In the genomic region with DNA sequence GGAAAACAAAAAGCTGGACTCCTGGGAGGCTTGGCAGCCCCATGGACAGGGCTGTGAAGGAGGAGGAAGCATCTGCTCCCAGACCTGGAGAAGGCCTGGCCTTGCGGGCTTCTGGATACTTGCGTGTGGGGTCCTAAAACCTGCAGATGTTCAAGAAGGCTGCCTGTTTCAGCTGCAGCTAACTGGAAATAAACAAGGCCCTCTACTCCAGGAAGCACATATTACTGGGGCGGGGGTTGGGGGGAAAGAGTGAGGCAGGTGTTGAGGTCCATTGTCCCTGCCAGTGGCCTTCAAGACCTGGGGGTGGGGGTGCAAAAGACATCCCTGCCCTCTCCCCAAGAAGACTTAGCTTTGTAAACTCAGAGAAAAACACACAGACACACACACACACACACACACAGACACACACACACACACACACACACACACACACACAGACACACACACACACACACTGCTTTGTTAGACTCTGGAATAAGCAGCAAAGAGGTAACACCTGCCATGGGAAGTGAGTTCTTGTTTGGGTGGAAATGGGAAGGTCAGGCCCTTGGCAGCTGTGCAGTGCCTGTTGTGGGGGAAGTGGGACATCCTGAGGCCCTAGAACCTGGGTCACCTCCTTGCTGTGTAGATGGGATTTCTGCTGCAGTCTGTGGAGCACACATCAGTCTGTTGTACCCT, we compare ENCODE assay signal across 11 mouse cellular contexts. TPM values are rescaled to one million over a fixed set of nuclear protein-coding genes. Genes with fewer than 3 reads are reported as not detected.
A peak's percentile ranks its signal among the peaks of the same experiment; 100 is the strongest.
DNase-seq lines count a peak whose midpoint lies in the region; ATAC-seq lines count a peak whose summit lies in the region.
"Had no signal": no experiment of that assay in that cellular context is flagged by ENCODE, and none has a peak within 500 bp of the region (broad histone marks: within the 10 kb centered on the region; RNA-seq: fewer than 3 reads in every experiment).

No protein-coding gene starts in this region.

- H3K4me2 ChIP-seq in stomach, embryonic 15.5 days = no peak overlapping the region
- H3K4me2 ChIP-seq: neural tube, embryonic 12.5 days had no signal

- no peak overlapping the region for H3K9ac ChIP-seq in stomach, embryonic 15.5 days
- H3K9ac ChIP-seq: liver, embryonic 14.5 days; neural tube, embryonic 12.5 days had no signal

- DNase-seq in adrenal gland, postnatal 10 days = peak; percentile 38
- no peak for DNase-seq in adrenal gland, adult 18-20 months (ENCODE audit: low spot score in 2 of 2)
- peak; percentile 58 to 83 for DNase-seq in kidney, postnatal 25 days
- no peak for DNase-seq in cerebellum, postnatal 25 days
- DNase-seq in thymus, postnatal 10 days (ENCODE audit: low spot score in 2 of 2) = no peak

- H3K27ac ChIP-seq in stomach, embryonic 15.5 days = peak overlapping the region; percentile 11; the same call in 1 of the 2 replicates
- H3K27ac ChIP-seq: liver, embryonic 14.5 days; neural tube, embryonic 12.5 days had no signal

- WGBS in stomach, embryonic 15.5 days = 78% methylated on average over 3 of the region's 3 CpGs

- peaks cover 10% of the 10 kb centered on the region for H3K36me3 ChIP-seq in megakaryocyte, embryonic 14.5 days (replicated peaks; ENCODE audit: low read length)
- H3K36me3 ChIP-seq in stomach, embryonic 15.5 days = no peaks in the 10 kb centered on the region

- peaks cover 62% of the 10 kb centered on the region for H3K4me1 ChIP-seq in megakaryocyte, embryonic 14.5 days
- no peaks in the 10 kb centered on the region for H3K4me1 ChIP-seq in stomach, embryonic 15.5 days
- H3K4me1 ChIP-seq: neural tube, embryonic 12.5 days had no signal

- peak overlapping the region; percentile 34 for H3K4me3 ChIP-seq in megakaryocyte, embryonic 14.5 days (replicated peaks)
- H3K4me3 ChIP-seq in stomach, embryonic 15.5 days (replicated peaks) = no peak overlapping the region
- H3K4me3 ChIP-seq: neural tube, embryonic 12.5 days had no signal

- peaks cover 6% of the 10 kb centered on the region for H3K9me3 ChIP-seq in megakaryocyte, embryonic 14.5 days
- H3K9me3 ChIP-seq in stomach, embryonic 15.5 days = no peaks in the 10 kb centered on the region
- H3K9me3 ChIP-seq: neural tube, embryonic 12.5 days had no signal

- peaks cover under 1% of the 10 kb centered on the region for H3K27me3 ChIP-seq in megakaryocyte, embryonic 14.5 days (replicated peaks)
- no peaks in the 10 kb centered on the region for H3K27me3 ChIP-seq in stomach, embryonic 15.5 days (replicated peaks)

- no peak for ATAC-seq in megakaryocyte, adult 5-6 weeks (ENCODE audit: poor library complexity, severe bottlenecking)
- ATAC-seq in stomach, embryonic 15.5 days (ENCODE audit: insufficient read depth, low FRiP score, low read depth) = peak; percentile 47; the same call in 1 of the 2 replicates

RNA-seq across cellular contexts. Expression of a gene that starts 5.9 kb away (rescaled TPM):
- total RNA-seq in adrenal gland, postnatal 10 days (2021) = not detected
- total RNA-seq in adrenal gland, adult 18-20 months (2021) = under 1 TPM in 1 of 2 experiments, not detected in 1; 0.42 TPM
- not detected in 2 replicates for polyA plus RNA-seq in megakaryocyte, embryonic 14.5 days (2012; ENCODE audit: insufficient read depth, low replicate concordance)
- not detected in 2 replicates for total RNA-seq in megakaryocyte, adult 5-6 weeks (2015)
- not detected in 2 replicates for total RNA-seq in megakaryocyte, adult 5-6 weeks (2017)
- 0.36 and 1.2 TPM in 2 replicates for polyA plus RNA-seq in stomach, embryonic 15.5 days (2015; fragmentation: Nextera tagmentation; extraction: Ambion mirVana)
- total RNA-seq: heart, postnatal 10 days had no signal
- polyA plus RNA-seq: neural tube, embryonic 12.5 days had no signal

RNA-seq across cellular contexts. Expression of a gene that starts 8.7 kb away (rescaled TPM):
- 10 to 100 TPM; 59.1 to 62.5 TPM for total RNA-seq in adrenal gland, postnatal 10 days (2021)
- 10 to 100 TPM; 25.7 to 41.7 TPM for total RNA-seq in adrenal gland, adult 18-20 months (2021)
- not detected in 2 replicates for polyA plus RNA-seq in megakaryocyte, embryonic 14.5 days (2012; ENCODE audit: insufficient read depth, low replicate concordance)
- total RNA-seq in megakaryocyte, adult 5-6 weeks (2015) = 0.14 and 0.20 TPM in 2 replicates
- total RNA-seq in megakaryocyte, adult 5-6 weeks (2017) = not detected in 2 replicates
- polyA plus RNA-seq in stomach, embryonic 15.5 days (2015; fragmentation: Nextera tagmentation; extraction: Ambion mirVana) = 28.7 and 32.0 TPM in 2 replicates

RNA-seq across cellular contexts. Expression of a gene that starts 17.4 kb away (rescaled TPM):
- 10 to 100 TPM; 11.4 to 13.5 TPM for total RNA-seq in adrenal gland, postnatal 10 days (2021)
- 1 to 10 TPM; 8.7 to 8.9 TPM for total RNA-seq in adrenal gland, adult 18-20 months (2021)
- polyA plus RNA-seq in megakaryocyte, embryonic 14.5 days (2012; ENCODE audit: insufficient read depth, low replicate concordance) = 1.1 and 1.3 TPM in 2 replicates
- total RNA-seq in megakaryocyte, adult 5-6 weeks (2015) = 9.4 and 9.6 TPM in 2 replicates
- 6.3 and 8.2 TPM in 2 replicates for total RNA-seq in megakaryocyte, adult 5-6 weeks (2017)
- polyA plus RNA-seq in stomach, embryonic 15.5 days (2015; fragmentation: Nextera tagmentation; extraction: Ambion mirVana) = 21.5 and 24.2 TPM in 2 replicates

RNA-seq across cellular contexts. Expression of a gene that starts 31.0 kb away (rescaled TPM):
- 10 to 100 TPM; 22.4 to 23.7 TPM for total RNA-seq in adrenal gland, postnatal 10 days (2021)
- total RNA-seq in adrenal gland, adult 18-20 months (2021) = 10 to 100 TPM; 18.8 to 22.5 TPM
- polyA plus RNA-seq in megakaryocyte, embryonic 14.5 days (2012; ENCODE audit: insufficient read depth, low replicate concordance) = 38.7 and 51.9 TPM in 2 replicates
- 502 and 576 TPM in 2 replicates for total RNA-seq in megakaryocyte, adult 5-6 weeks (2015)
- total RNA-seq in megakaryocyte, adult 5-6 weeks (2017) = 162 and 178 TPM in 2 replicates
- 51.7 and 53.3 TPM in 2 replicates for polyA plus RNA-seq in stomach, embryonic 15.5 days (2015; fragmentation: Nextera tagmentation; extraction: Ambion mirVana)

RNA-seq across cellular contexts. Expression of a gene that starts 35.5 kb away (rescaled TPM):
- not detected for total RNA-seq in adrenal gland, postnatal 10 days (2021)
- not detected for total RNA-seq in adrenal gland, adult 18-20 months (2021)
- not detected in 2 replicates for polyA plus RNA-seq in megakaryocyte, embryonic 14.5 days (2012; ENCODE audit: insufficient read depth, low replicate concordance)
- not detected in 2 replicates for total RNA-seq in megakaryocyte, adult 5-6 weeks (2015)
- total RNA-seq in megakaryocyte, adult 5-6 weeks (2017) = not detected in 2 replicates
- not detected in 2 replicates for polyA plus RNA-seq in stomach, embryonic 15.5 days (2015; fragmentation: Nextera tagmentation; extraction: Ambion mirVana)
- total RNA-seq: heart, postnatal 10 days had no signal
- polyA plus RNA-seq: liver, embryonic 14.5 days; neural tube, embryonic 12.5 days had no signal

Comparison
In these comparisons a context has a peak if more than half of its experiments do, and no peak if none do; other contexts are left out.
1. DNase-seq: peak in adrenal gland, postnatal 10 days (single experiment) and kidney, postnatal 25 days (2 of 2); none in adrenal gland, adult 18-20 months (0 of 2), cerebellum, postnatal 25 days (0 of 2) and thymus, postnatal 10 days (0 of 2).
2. RNA of a gene that starts 8.7 kb away (total RNA-seq): 59.1 to 62.5 TPM in adrenal gland, postnatal 10 days and 25.7 to 41.7 TPM in adrenal gland, adult 18-20 months; 0.14 to 0.20 TPM in megakaryocyte, adult 5-6 weeks; every median in the first group is over 10 times any median in the second.